7 mouse cellular contexts compared by ENCODE assay signal in the genomic region with DNA sequence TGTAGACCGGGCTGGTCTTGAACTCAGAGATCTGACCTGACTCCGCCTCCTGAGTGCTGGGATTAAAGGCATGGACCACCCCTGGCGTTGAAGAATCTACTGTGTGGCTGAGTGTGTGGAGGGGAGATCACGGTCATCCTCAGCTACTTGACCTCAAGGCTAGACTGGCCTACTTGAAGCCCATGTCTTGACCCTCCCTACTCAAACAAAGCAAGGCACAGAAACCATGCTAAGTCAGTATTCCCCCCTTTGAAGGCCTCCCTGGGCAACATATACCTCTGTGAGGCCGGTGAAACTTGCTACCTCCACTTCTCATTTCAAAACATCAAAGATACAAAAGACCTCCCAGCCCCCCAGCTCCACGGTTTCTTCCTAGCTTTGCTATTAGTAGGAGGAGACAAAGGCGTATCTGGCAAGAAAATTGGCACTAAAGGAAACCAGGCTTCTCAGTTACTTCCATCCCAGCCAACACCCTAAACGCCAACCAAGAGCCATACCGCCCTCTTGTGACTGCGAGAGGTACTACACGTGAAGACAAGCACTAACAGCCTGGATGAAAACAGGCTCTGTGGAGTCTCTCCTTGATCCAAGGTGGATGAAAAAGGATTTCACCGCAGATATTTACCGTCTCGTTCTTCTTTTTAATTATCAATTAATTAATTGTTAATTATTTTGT. TPM values are rescaled to one million over a fixed set of nuclear protein-coding genes. Genes with fewer than 3 reads are reported as not detected.
A peak's percentile ranks its signal among the peaks of the same experiment; 100 is the strongest.
DNase-seq lines count a peak whose midpoint lies in the region; ATAC-seq and TF ChIP-seq lines count a peak whose summit lies in the region.

No protein-coding gene starts in this region.

- in situ Hi-C loops in Patski (cut with MboI; ENCODE audit: low pct_unique_long_range_greater_than_20kb), result loop anchor here (5.0 kb wide), 2 partner anchors 132 to 257 kb away; no protein-coding TSS in a partner anchor

- no peak overlapping the region for H3K4me2 ChIP-seq in forebrain, embryonic 16.5 days (ENCODE audit: low read length)
- H3K4me2 ChIP-seq in hindbrain, embryonic 16.5 days (ENCODE audit: low read length), result no peak overlapping the region

- H3K27ac ChIP-seq in forebrain, embryonic 16.5 days (ENCODE audit: low read length), result no peak overlapping the region
- no peak overlapping the region for H3K27ac ChIP-seq in hindbrain, embryonic 16.5 days (ENCODE audit: low read depth, low read length)

- no peaks in the 10 kb centered on the region for H3K36me3 ChIP-seq in forebrain, embryonic 16.5 days (ENCODE audit: control insufficient read depth, insufficient read depth)
- H3K36me3 ChIP-seq in hindbrain, embryonic 16.5 days (ENCODE audit: control insufficient read depth, insufficient read depth, low read length), result no peaks in the 10 kb centered on the region

- H3K9ac ChIP-seq in forebrain, embryonic 16.5 days (replicated peaks; ENCODE audit: low read depth, low read length), result no peak overlapping the region
- no peak overlapping the region for H3K9ac ChIP-seq in hindbrain, embryonic 16.5 days (ENCODE audit: low read depth, low read length)

- H3K9me3 ChIP-seq in forebrain, embryonic 16.5 days (ENCODE audit: control insufficient read depth, low read length), result no peaks in the 10 kb centered on the region
- H3K9me3 ChIP-seq in hindbrain, embryonic 16.5 days (ENCODE audit: control insufficient read depth, low read length), result no peaks in the 10 kb centered on the region

- POLR2A ChIA-PET in Patski (lab: Charles Lee), result interaction anchor here (0.6 kb wide), 1 partner anchor 188 kb away, joined by 3 read pairs; no protein-coding TSS in a partner anchor

- peak; percentile 31 for ATAC-seq in Patski
- ATAC-seq in forebrain, embryonic 16.5 days, result peak; percentile 57; the same call in 1 of the 2 replicates
- ATAC-seq in hindbrain, embryonic 16.5 days, result peak; percentile 48
- peak; percentile 87 for ATAC-seq in megakaryocyte, adult 5-6 weeks (ENCODE audit: poor library complexity, severe bottlenecking)

- no peak overlapping the region for H3K4me3 ChIP-seq in forebrain, embryonic 16.5 days (replicated peaks; ENCODE audit: low read length)
- no peak overlapping the region for H3K4me3 ChIP-seq in hindbrain, embryonic 16.5 days (ENCODE audit: low read length)

- CTCF ChIA-PET in Patski (lab: Charles Lee), result interaction anchor here (0.9 to 2.1 kb wide), 6 partner anchors 8 to 136 kb away, joined by 3 to 6 read pairs (median 4); no protein-coding TSS in a partner anchor

- whole genome bisulfite sequencing in forebrain, embryonic 16.5 days, result 32% methylated on average over 14 of the region's 14 CpGs
- WGBS in hindbrain, embryonic 16.5 days, result 33% methylated on average over 14 of the region's 14 CpGs

- no peaks in the 10 kb centered on the region for H3K4me1 ChIP-seq in forebrain, embryonic 16.5 days (replicated peaks; ENCODE audit: control insufficient read depth, insufficient read depth, low read length)
- H3K4me1 ChIP-seq in hindbrain, embryonic 16.5 days (ENCODE audit: control insufficient read depth, insufficient read depth, low read depth, low read length), result no peaks in the 10 kb centered on the region

- H3K27me3 ChIP-seq in Patski, result no peaks in the 10 kb centered on the region
- H3K27me3 ChIP-seq in forebrain, embryonic 16.5 days (replicated peaks; ENCODE audit: control insufficient read depth, insufficient read depth, low read length), result no peaks in the 10 kb centered on the region
- H3K27me3 ChIP-seq in hindbrain, embryonic 16.5 days (replicated peaks; ENCODE audit: control insufficient read depth, insufficient read depth, low read length), result no peaks in the 10 kb centered on the region

- peak; percentile 47 for DNase-seq in Patski (ENCODE audit: low read depth, low spot score)
- peak; percentile 70 for DNase-seq in cerebellum, adult 11 months
- peak; percentile 80 to 86 for DNase-seq in layer of hippocampus, postnatal 36 days
- peak; percentile 83 for DNase-seq in skeletal muscle tissue, adult 2 months (ENCODE audit: low read depth, low spot score)

- TF ChIP-seq CTCF in Patski (IDR thresholded peaks at IDR 0.05), result peak; percentile 96

RNA-seq across cellular contexts. Expression of a gene that starts 39.9 kb away (rescaled TPM):
- polyA plus RNA-seq in Patski (2021), result 72.2 TPM
- polyA plus RNA-seq in forebrain, embryonic 16.5 days (2015; fragmentation: Nextera tagmentation; extraction: Ambion mirVana), result 116 and 128 TPM in 2 replicates
- polyA plus RNA-seq in hindbrain, embryonic 16.5 days (2015; fragmentation: Nextera tagmentation; extraction: Ambion mirVana), result 83.4 and 85.7 TPM in 2 replicates
- total RNA-seq in layer of hippocampus, postnatal 36 days (2021), result 10 to 100 TPM; 72.3 to 73.1 TPM
- total RNA-seq in megakaryocyte, adult 5-6 weeks (2015), result 54.6 and 56.1 TPM in 2 replicates
- total RNA-seq in megakaryocyte, adult 5-6 weeks (2017), result 49.7 and 50.3 TPM in 2 replicates

RNA-seq across cellular contexts. Expression of a gene that starts 44.4 kb away (rescaled TPM):
- 53.5 TPM for polyA plus RNA-seq in Patski (2021)
- polyA plus RNA-seq in forebrain, embryonic 16.5 days (2015; fragmentation: Nextera tagmentation; extraction: Ambion mirVana), result 4.7 and 6.1 TPM in 2 replicates
- polyA plus RNA-seq in hindbrain, embryonic 16.5 days (2015; fragmentation: Nextera tagmentation; extraction: Ambion mirVana), result 10.8 and 15.2 TPM in 2 replicates
- total RNA-seq in layer of hippocampus, postnatal 36 days (2021), result 10 to 100 TPM; 34.4 to 36.3 TPM
- total RNA-seq in megakaryocyte, adult 5-6 weeks (2015), result 1.5 and 3.7 TPM in 2 replicates
- 2.7 and 5.0 TPM in 2 replicates for total RNA-seq in megakaryocyte, adult 5-6 weeks (2017)

Comparison
In these comparisons a context has a peak if more than half of its experiments do, and no peak if none do; other contexts are left out.
1. ATAC-seq: peak in every context shown above with its lines; median percentile 87 in megakaryocyte, adult 5-6 weeks; 57 in forebrain, embryonic 16.5 days; 48 in hindbrain, embryonic 16.5 days; 31 in Patski.